Mouse (Mus musculus) CH12.LX (cell line): Measurements from ENCODE around the gene Rft1. TPM values are rescaled to one million over a fixed set of nuclear protein-coding genes. Genes with fewer than 3 reads are reported as not detected.
A peak's percentile ranks its signal among the peaks of the same experiment; 100 is the strongest.

ENCODE experiments used
- DNase-seq: peaks from one replicate; pipeline ENCODE4 v3.0.0-alpha.2; 2013; ENCODE audit errors: extremely low read depth
- H3K27ac ChIP-seq: 2 replicates; pipeline ENCODE4 v1.5.1; 2012; ENCODE audit warnings: low read depth, mild to moderate bottlenecking, control low read depth, moderate library complexity; ENCODE audit not compliant: insufficient read depth
- H3K27me3 ChIP-seq: replicated peaks from 2 replicates; pipeline ENCODE3; 2012; ENCODE audit warnings: inconsistent platforms
- H3K36me3 ChIP-seq, 2 experiments: replicated peaks in 1 of 2; 2 replicates each; pipeline versions ENCODE3 to v1.6.1; 2012; ENCODE audit warnings: inconsistent platforms in 1 of 2, low read length in 1 of 2, mild to moderate bottlenecking in 1 of 2, mixed read lengths in 1 of 2, moderate library complexity in 1 of 2; ENCODE audit not compliant: control insufficient read depth in 1 of 2, insufficient read depth in 1 of 2
- H3K4me1 ChIP-seq, 2 experiments: 2 replicates each; pipeline ENCODE4 v1.6.1; 2012; ENCODE audit warnings: inconsistent platforms in 1 of 2, moderate library complexity in 1 of 2; ENCODE audit not compliant: insufficient read depth in 2 of 2, control insufficient read depth in 1 of 2
- H3K4me2 ChIP-seq: 2 replicates; pipeline ENCODE4 v1.6.1; 2012; ENCODE audit warnings: low read depth, mild to moderate bottlenecking, control low read depth; ENCODE audit not compliant: poor library complexity, insufficient read depth, severe bottlenecking
- H3K4me3 ChIP-seq, 3 experiments: fragments of 150-350 bp in 1 of 3; sonication (generic) in 1 of 3; replicated peaks in 1 of 3; 2 replicates each; pipeline versions ENCODE3 to v1.5.1; 2011 to 2012; ENCODE audit warnings: low read depth in 2 of 3, low read length in 2 of 3, mild to moderate bottlenecking in 2 of 3, moderate library complexity in 2 of 3, control low read depth in 1 of 3, improper control_type of control experiment in 1 of 3, inconsistent platforms in 1 of 3, mixed read lengths in 1 of 3; ENCODE audit not compliant: poor library complexity in 1 of 3
- H3K79me2 ChIP-seq: replicated peaks from 2 replicates; pipeline ENCODE4 v1.6.1; 2012; ENCODE audit warnings: mild to moderate bottlenecking, moderate library complexity; ENCODE audit not compliant: control insufficient read depth, poor library complexity, insufficient read depth, severe bottlenecking; ENCODE audit errors: extremely low read depth
- H3K9ac ChIP-seq: 2 replicates; pipeline ENCODE4 v1.6.1; 2012; ENCODE audit warnings: low read depth, mild to moderate bottlenecking, control low read depth, moderate library complexity; ENCODE audit not compliant: insufficient read depth
- H3K9me3 ChIP-seq: replicated peaks from 2 replicates; pipeline ENCODE3; 2012; ENCODE audit warnings: low read length, inconsistent platforms, mixed read lengths
- BHLHE40 ChIP-seq: IDR thresholded peaks from 2 replicates; pipeline ENCODE4 v1.6.1; 2011; ENCODE audit warnings: mild to moderate bottlenecking, low read depth, low read length, improper control_type of control experiment
- CTCF ChIP-seq, 2 experiments: IDR thresholded peaks in 1 of 2; conservative IDR thresholded peaks in 1 of 2; 2 replicates each; pipeline ENCODE4 v1.5.1; 2011 to 2012; ENCODE audit warnings: low read depth in 2 of 2, low read length in 2 of 2, improper control_type of control experiment in 1 of 2, inconsistent platforms in 1 of 2, mild to moderate bottlenecking in 1 of 2, moderate library complexity in 1 of 2
- E2F4 ChIP-seq: IDR thresholded peaks from 2 replicates; pipeline ENCODE4 v1.6.1; 2011; ENCODE audit warnings: low read depth, low read length, improper control_type of control experiment; ENCODE audit not compliant: insufficient replicate concordance
- ELF1 ChIP-seq: IDR thresholded peaks from 2 replicates; pipeline ENCODE4 v1.6.1; 2014; ENCODE audit warnings: low read depth, mild to moderate bottlenecking, inconsistent platforms, low read length, improper control_type of control experiment
- GABPA ChIP-seq: IDR thresholded peaks from 2 replicates; pipeline ENCODE4 v1.6.1; 2012; ENCODE audit warnings: low read depth, low read length, improper control_type of control experiment, inconsistent platforms; ENCODE audit not compliant: insufficient replicate concordance
- HCFC1 ChIP-seq: IDR thresholded peaks from 2 replicates; pipeline ENCODE4 v1.6.1; 2012; ENCODE audit warnings: low read depth, mild to moderate bottlenecking, inconsistent platforms, low read length, improper control_type of control experiment
- IRF4 ChIP-seq: IDR thresholded peaks from 2 replicates; pipeline ENCODE4 v1.6.1; 2014; ENCODE audit warnings: low read depth, mild to moderate bottlenecking, inconsistent platforms, low read length, improper control_type of control experiment
- JUN ChIP-seq: IDR thresholded peaks from 2 replicates; pipeline ENCODE4 v1.6.1; 2011; ENCODE audit warnings: low read depth, mild to moderate bottlenecking, low read length, improper control_type of control experiment, moderate library complexity; ENCODE audit not compliant: insufficient read depth
- JUND ChIP-seq: conservative IDR thresholded peaks from 2 replicates; pipeline ENCODE4 v1.6.1; 2011; ENCODE audit warnings: low read depth, low read length, improper control_type of control experiment
- KAT2A ChIP-seq: IDR thresholded peaks from 2 replicates; pipeline ENCODE4 v1.6.1; 2012; ENCODE audit warnings: low read length, improper control_type of control experiment, inconsistent platforms; ENCODE audit not compliant: insufficient replicate concordance
- MAFK ChIP-seq: IDR thresholded peaks from 2 replicates; pipeline ENCODE4 v1.6.1; 2011; ENCODE audit warnings: low read length, improper control_type of control experiment; ENCODE audit not compliant: insufficient replicate concordance
- MAX ChIP-seq: IDR thresholded peaks from 2 replicates; pipeline ENCODE4 v1.6.1; 2011; ENCODE audit warnings: low read length, improper control_type of control experiment
- MAZ ChIP-seq: IDR thresholded peaks from 2 replicates; pipeline ENCODE4 v1.6.1; 2012; ENCODE audit warnings: low read depth, mild to moderate bottlenecking, inconsistent platforms, low read length, improper control_type of control experiment, moderate library complexity
- MEF2A ChIP-seq: IDR thresholded peaks from 2 replicates; pipeline ENCODE4 v1.6.1; 2014; ENCODE audit warnings: low read depth, mild to moderate bottlenecking, inconsistent platforms, low read length, improper control_type of control experiment, borderline replicate concordance
- MXI1 ChIP-seq: IDR thresholded peaks from 2 replicates; pipeline ENCODE4 v1.6.1; 2011; ENCODE audit warnings: mild to moderate bottlenecking, low read depth, low read length, improper control_type of control experiment
- MYC ChIP-seq: IDR thresholded peaks from 2 replicates; pipeline ENCODE4 v1.6.1; 2011; ENCODE audit warnings: low read depth, mild to moderate bottlenecking, improper control_type of control experiment, low read length
- NRF1 ChIP-seq: IDR thresholded peaks from 2 replicates; pipeline ENCODE4 v1.6.1; 2014; ENCODE audit warnings: low read depth, mild to moderate bottlenecking, inconsistent platforms, low read length, improper control_type of control experiment, moderate library complexity
- PAX5 ChIP-seq: IDR thresholded peaks from 2 replicates; pipeline ENCODE4 v1.6.1; 2012; ENCODE audit warnings: low read length, inconsistent platforms, mixed read lengths
- POLR2A ChIP-seq: IDR thresholded peaks from 2 replicates; pipeline ENCODE4 v1.6.1; 2011; ENCODE audit warnings: low read depth, mild to moderate bottlenecking, improper control_type of control experiment, low read length
- RCOR1 ChIP-seq: conservative IDR thresholded peaks from 2 replicates; pipeline ENCODE4 v1.6.1; 2012; ENCODE audit warnings: low read depth, mild to moderate bottlenecking, inconsistent platforms, low read length, improper control_type of control experiment
- SIN3A ChIP-seq: IDR thresholded peaks from 2 replicates; pipeline ENCODE4 v1.6.1; 2012; ENCODE audit warnings: low read length, improper control_type of control experiment, inconsistent platforms
- TBP ChIP-seq: conservative IDR thresholded peaks from 2 replicates; pipeline ENCODE4 v1.6.1; 2011; ENCODE audit warnings: low read depth, low read length, improper control_type of control experiment
- TCF12 ChIP-seq: IDR thresholded peaks from 2 replicates; pipeline ENCODE4 v1.6.1; 2014; ENCODE audit warnings: low read depth, mild to moderate bottlenecking, inconsistent platforms, low read length, improper control_type of control experiment
- USF1 ChIP-seq: IDR thresholded peaks from 2 replicates; pipeline ENCODE4 v1.6.1; 2014; ENCODE audit warnings: low read depth, mild to moderate bottlenecking, inconsistent platforms, low read length, improper control_type of control experiment
- USF2 ChIP-seq: conservative IDR thresholded peaks from 2 replicates; pipeline ENCODE4 v1.6.1; 2011; ENCODE audit warnings: low read depth, low read length, improper control_type of control experiment
- ZKSCAN1 ChIP-seq: IDR thresholded peaks from 2 replicates; pipeline ENCODE4 v1.6.1; 2012; ENCODE audit warnings: low read depth, inconsistent platforms, low read length, improper control_type of control experiment, borderline replicate concordance
- dilution Hi-C: fragments of 300-500 bp; cut with MboI; formaldehyde crosslinking; loops from 2 replicates; pipeline ENCODE4 v1.14.3; 2020; ENCODE audit warnings: low sequenced_read_pairs; ENCODE audit not compliant: extremely low pct_unique_long_range_greater_than_20kb, extremely low pct_ligation_motif_present
- in situ Hi-C: fragments of 300-500 bp; cut with MboI; formaldehyde crosslinking; loops from 3 replicates; pipeline ENCODE4 v1.14.3; 2019; ENCODE audit warnings: low sequenced_read_pairs, low pct_ligation_motif_present, low pct_unique_long_range_greater_than_20kb, mixed read lengths
- polyA plus RNA-seq: library from polyadenylated mRNA; unstranded; fragments of >175 nt; gene quantifications from 2 replicates; pipeline ENCODE4 v1.2.1, GENCODE M21; 2012; ENCODE audit warnings: low read depth; ENCODE audit not compliant: insufficient read length
- total RNA-seq, 2 experiments: library from RNA; depleted of rRNA; stranded (reverse); fragments of 300-350 nt in 1 of 2; fragments of >200 nt in 1 of 2; gene quantifications; 2 replicates each; pipeline ENCODE4 v1.2.3; 2012 to 2014

Gene Rft1
- total and polyA plus RNA-seq, 3 experiments: 13.5 to 26.0 (median 17.7) TPM

GRCm38 (mm10) chr14:30619982-30620578, 34.1 kb upstream of the Rft1 start (continued):
- peak; percentile 82 for TF ChIP-seq MAX
- TF ChIP-seq ELF1: peak; percentile 33; the same call in 1 of the 2 replicates
- TF ChIP-seq MXI1: peak; percentile 84
- TF ChIP-seq JUND: no peak
- TF ChIP-seq USF1: peak; percentile 67
- peak; percentile 49 for TF ChIP-seq USF2
- peak; percentile 89 for TF ChIP-seq BHLHE40
- TF ChIP-seq PAX5: no peak
- no peak for TF ChIP-seq ZKSCAN1
- TF ChIP-seq TCF12: peak; percentile 41; the same call in 1 of the 2 replicates
- TF ChIP-seq MEF2A: no peak
- no peak for TF ChIP-seq NRF1
- no peak for TF ChIP-seq E2F4
- TF ChIP-seq HCFC1: no peak

- H3K4me3 ChIP-seq: no peak overlapping the region
- no peak overlapping the region for H3K9ac ChIP-seq
- dilution Hi-C loops (no loop called here), in situ Hi-C loops (no loop called here)
- no peaks in the 10 kb centered on the region for H3K27me3 ChIP-seq
- H3K4me2 ChIP-seq: no peak overlapping the region; the same call in 1 of the 2 replicates
- no peaks in the 10 kb centered on the region for H3K9me3 ChIP-seq
- DNase-seq: no peak
- H3K27ac ChIP-seq: no peak overlapping the region
- peaks cover 24 to 72% of the 10 kb centered on the region in 2 experiments for H3K36me3 ChIP-seq
- H3K4me1 ChIP-seq: peaks cover 51 to 75% of the 10 kb centered on the region in 2 experiments
- peaks cover 85% of the 10 kb centered on the region for H3K79me2 ChIP-seq
- TF ChIP-seq GABPA: no peak
- no peak for TF ChIP-seq TBP
- no peak for TF ChIP-seq MAZ
- TF ChIP-seq, all 38 proteins: peak for 0
Measured at GRCm38 (mm10) chr14:30622130-30622529, 32.0 kb upstream of the Rft1 start.

- DNase-seq: no peak
- peaks cover 47 to 73% of the 10 kb centered on the region in 2 experiments for H3K4me1 ChIP-seq
- H3K9ac ChIP-seq: no peak overlapping the region
- dilution Hi-C loops: no loop called here
- no peak overlapping the region for H3K27ac ChIP-seq
- TF ChIP-seq POLR2A: no peak
- TF ChIP-seq CTCF (conservative IDR thresholded peaks at IDR 0.05 in 1 of 2, IDR thresholded peaks at IDR 0.05 in 1 of 2; ENCODE audit: low read depth in 2 of 2, low read length in 2 of 2): no peak
- TF ChIP-seq MAFK: no peak
- TF ChIP-seq SIN3A: no peak
- no peak for TF ChIP-seq JUN
- no peak for TF ChIP-seq PAX5
- no peak for TF ChIP-seq IRF4
- no peak for TF ChIP-seq RCOR1
- TF ChIP-seq KAT2A: no peak
- TF ChIP-seq MAX: no peak
- no peak for TF ChIP-seq MYC
- no peak for TF ChIP-seq E2F4
- TF ChIP-seq BHLHE40: no peak
- TF ChIP-seq HCFC1: no peak
- no peak for TF ChIP-seq GABPA
- no peaks in the 10 kb centered on the region for H3K27me3 ChIP-seq
- H3K4me2 ChIP-seq: no peak overlapping the region; the same call in 1 of the 2 replicates
- H3K9me3 ChIP-seq: no peaks in the 10 kb centered on the region
- no peak overlapping the region for H3K4me3 ChIP-seq
- H3K79me2 ChIP-seq: peaks cover 82% of the 10 kb centered on the region
- H3K36me3 ChIP-seq: peaks cover 20 to 68% of the 10 kb centered on the region in 2 experiments
- in situ Hi-C loops: no loop called here
Measured at GRCm38 (mm10) chr14:30622556-30622955, 31.6 kb upstream of the Rft1 start.
